Mouse (Mus musculus): ENCODE results near the gene Ipcef1.

DNA sequence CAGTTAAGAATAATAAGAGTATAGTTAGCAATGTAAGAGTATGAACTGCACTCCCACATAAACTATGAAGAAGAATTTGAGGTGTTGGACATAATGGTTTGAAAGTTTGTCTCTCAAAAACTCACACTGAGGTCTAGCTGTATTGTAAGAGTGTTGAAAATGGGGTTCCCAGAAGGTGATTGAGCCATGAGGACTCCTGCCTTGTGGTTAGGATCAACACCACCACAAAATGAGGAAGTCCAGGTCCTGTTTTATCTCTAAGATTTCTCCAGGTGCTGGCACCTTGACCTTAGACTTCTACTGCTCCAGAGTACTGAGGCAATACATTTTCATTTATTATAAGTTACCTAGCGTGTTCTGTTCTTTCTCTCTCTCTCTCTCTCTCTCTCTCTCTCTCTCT, 178.4 kb downstream of the Ipcef1 start:
- no peak for TF ChIP-seq CTCF (IDR thresholded peaks at IDR 0.05)
- TF ChIP-seq EP300 (IDR thresholded peaks at IDR 0.05): no peak
